In genomic region chr14:60741033-60741432, GRCm38 (mm10) we compare ENCODE assay signal across 12 mouse cellular contexts. TPM values are rescaled to one million over a fixed set of nuclear protein-coding genes. Genes with fewer than 3 reads are reported as not detected.
DNase-seq lines count a peak whose midpoint lies in the region; ATAC-seq and TF ChIP-seq lines count a peak whose summit lies in the region.
"Had no signal": no experiment of that assay in that cellular context is flagged by ENCODE, and none has a peak within 500 bp of the region (broad histone marks: within the 10 kb centered on the region; RNA-seq: fewer than 3 reads in every experiment).

No protein-coding gene starts in this region.

- ATAC-seq in heart, embryonic 11.5 days (replicated peaks; ENCODE audit: insufficient number of reproducible peaks, low FRiP score, low TSS enrichment), result no peak
- no peak for ATAC-seq in midbrain, embryonic 12.5 days (ENCODE audit: low FRiP score, low read depth)
- ATAC-seq in midbrain, embryonic 11.5 days (ENCODE audit: low FRiP score), result no peak
- ATAC-seq in heart, embryonic 14.5 days (ENCODE audit: insufficient number of reproducible peaks, insufficient read depth, low FRiP score, low read depth), result no peak
- ATAC-seq in liver, postnatal 0 days, result no peak

- no peak overlapping the region for H3K4me3 ChIP-seq in heart, embryonic 11.5 days (ENCODE audit: low read depth, low read length)
- no peak overlapping the region for H3K4me3 ChIP-seq in midbrain, embryonic 12.5 days
- H3K4me3 ChIP-seq in midbrain, embryonic 11.5 days (ENCODE audit: low read depth, low read length), result no peak overlapping the region
- H3K4me3 ChIP-seq in heart, embryonic 14.5 days (ENCODE audit: control insufficient read depth in 1 of 2, insufficient read depth in 1 of 2, low read depth in 1 of 2, low read length in 2 of 2), result no peak overlapping the region
- H3K4me3 ChIP-seq in liver, postnatal 0 days (ENCODE audit: low read depth, low read length), result no peak overlapping the region
- H3K4me3 ChIP-seq: liver, embryonic 15.5 days had no signal

- no peak overlapping the region for H3K9ac ChIP-seq in heart, embryonic 11.5 days (ENCODE audit: low read depth, low read length)
- H3K9ac ChIP-seq in midbrain, embryonic 12.5 days (replicated peaks), result no peak overlapping the region
- H3K9ac ChIP-seq in midbrain, embryonic 11.5 days (ENCODE audit: low read length), result no peak overlapping the region
- no peak overlapping the region; the same call in 1 of the 2 replicates for H3K9ac ChIP-seq in heart, embryonic 14.5 days (ENCODE audit: low read length)
- no peak overlapping the region for H3K9ac ChIP-seq in liver, postnatal 0 days (replicated peaks)
- H3K9ac ChIP-seq: liver, embryonic 15.5 days had no signal

- no peaks in the 10 kb centered on the region for H3K9me3 ChIP-seq in heart, embryonic 11.5 days (replicated peaks; ENCODE audit: control insufficient read depth, low read length)
- H3K9me3 ChIP-seq in midbrain, embryonic 12.5 days, result no peaks in the 10 kb centered on the region
- no peaks in the 10 kb centered on the region for H3K9me3 ChIP-seq in midbrain, embryonic 11.5 days (ENCODE audit: control insufficient read depth, low read length)
- no peaks in the 10 kb centered on the region for H3K9me3 ChIP-seq in heart, embryonic 14.5 days (ENCODE audit: control insufficient read depth, low read length)
- H3K9me3 ChIP-seq in liver, postnatal 0 days (ENCODE audit: low read length), result no peaks in the 10 kb centered on the region
- H3K9me3 ChIP-seq: G1E; liver, embryonic 15.5 days had no signal

- no peak for TF ChIP-seq CTCF in liver, postnatal 0 days (IDR thresholded peaks at IDR 0.05; ENCODE audit: low read depth)

- H3K27me3 ChIP-seq in heart, embryonic 11.5 days (ENCODE audit: control insufficient read depth, insufficient read depth, low read length), result no peaks in the 10 kb centered on the region
- no peaks in the 10 kb centered on the region for H3K27me3 ChIP-seq in midbrain, embryonic 12.5 days
- no peaks in the 10 kb centered on the region for H3K27me3 ChIP-seq in midbrain, embryonic 11.5 days (ENCODE audit: control insufficient read depth, insufficient read depth, low read length)
- no peaks in the 10 kb centered on the region for H3K27me3 ChIP-seq in heart, embryonic 14.5 days (ENCODE audit: control insufficient read depth, insufficient read depth, low read length)
- H3K27me3 ChIP-seq in liver, postnatal 0 days (ENCODE audit: insufficient read depth, low read length), result no peaks in the 10 kb centered on the region
- H3K27me3 ChIP-seq: liver, embryonic 15.5 days had no signal

- H3K36me3 ChIP-seq in heart, embryonic 11.5 days (ENCODE audit: control insufficient read depth, insufficient read depth, low read length), result no peaks in the 10 kb centered on the region; the same call in none of the 2 replicates
- H3K36me3 ChIP-seq in midbrain, embryonic 12.5 days, result peaks cover 19% of the 10 kb centered on the region
- peaks cover 5% of the 10 kb centered on the region for H3K36me3 ChIP-seq in midbrain, embryonic 11.5 days (ENCODE audit: control insufficient read depth, insufficient read depth, low read length)
- H3K36me3 ChIP-seq in heart, embryonic 14.5 days (ENCODE audit: control insufficient read depth, insufficient read depth, low read length), result peaks cover 10% of the 10 kb centered on the region
- H3K36me3 ChIP-seq in liver, postnatal 0 days (replicated peaks; ENCODE audit: insufficient read depth, low read length), result peaks cover 16% of the 10 kb centered on the region
- H3K36me3 ChIP-seq: G1E had no signal

- no peak for TF ChIP-seq EP300 in liver, postnatal 0 days (IDR thresholded peaks at IDR 0.05; ENCODE audit: low read depth)

- WGBS in heart, embryonic 11.5 days (ENCODE audit: insufficient replicate concordance), result 57% methylated on average over 8 of the region's 8 CpGs
- WGBS in midbrain, embryonic 12.5 days, result 84% methylated on average over 8 of the region's 8 CpGs
- WGBS in midbrain, embryonic 11.5 days, result 86% methylated on average over 8 of the region's 8 CpGs
- WGBS in heart, embryonic 14.5 days, result 41% methylated on average over 8 of the region's 8 CpGs
- WGBS in liver, postnatal 0 days (ENCODE audit: insufficient replicate concordance), result 62% methylated on average over 8 of the region's 8 CpGs

- H3K4me1 ChIP-seq in heart, embryonic 11.5 days (ENCODE audit: control insufficient read depth, insufficient read depth, low read length), result peaks cover 70% of the 10 kb centered on the region
- peaks cover 47% of the 10 kb centered on the region for H3K4me1 ChIP-seq in midbrain, embryonic 12.5 days
- peaks cover 17% of the 10 kb centered on the region for H3K4me1 ChIP-seq in midbrain, embryonic 11.5 days (ENCODE audit: control insufficient read depth, insufficient read depth, low read length)
- peaks cover 58 to 94% of the 10 kb centered on the region in 2 experiments for H3K4me1 ChIP-seq in heart, embryonic 14.5 days (ENCODE audit: control insufficient read depth in 2 of 2, insufficient read depth in 2 of 2, low read length in 2 of 2)
- peaks cover 52% of the 10 kb centered on the region for H3K4me1 ChIP-seq in liver, postnatal 0 days (ENCODE audit: insufficient read depth)

- H3K27ac ChIP-seq in heart, embryonic 11.5 days (ENCODE audit: low read depth, low read length), result peak overlapping the region; percentile 81
- H3K27ac ChIP-seq in midbrain, embryonic 12.5 days (replicated peaks), result peak overlapping the region; percentile 6; the same call in 1 of the 2 replicates
- no peak overlapping the region for H3K27ac ChIP-seq in midbrain, embryonic 11.5 days (ENCODE audit: low read depth, low read length)
- peak overlapping the region; percentile 86 to 94 for H3K27ac ChIP-seq in heart, embryonic 14.5 days (replicated peaks in 1 of 2; ENCODE audit: control insufficient read depth in 1 of 2, insufficient read depth in 1 of 2, low read depth in 2 of 2, low read length in 2 of 2)
- peak overlapping the region; percentile 79; the same call in 1 of the 2 replicates for H3K27ac ChIP-seq in liver, postnatal 0 days (ENCODE audit: low read depth)
- H3K27ac ChIP-seq: liver, embryonic 15.5 days had no signal

- no peak for DNase-seq in heart, adult 9 months (ENCODE audit: low spot score in 2 of 2)
- no peak for DNase-seq in midbrain, embryonic 11.5 days (ENCODE audit: low spot score, missing footprints)
- DNase-seq in liver, postnatal 0 days, result no peak
- no peak for DNase-seq in testis, postnatal 14 days (ENCODE audit: low spot score)
- no peak for DNase-seq in gastrocnemius, postnatal 4 days (ENCODE audit: low spot score in 2 of 2)
- DNase-seq: kidney, adult 11 months; thymus, adult 18-20 months had no signal

- no peak overlapping the region for H3K4me2 ChIP-seq in heart, embryonic 11.5 days
- no peak overlapping the region for H3K4me2 ChIP-seq in midbrain, embryonic 12.5 days (replicated peaks)
- no peak overlapping the region for H3K4me2 ChIP-seq in midbrain, embryonic 11.5 days
- peak overlapping the region; percentile 31 for H3K4me2 ChIP-seq in heart, embryonic 14.5 days (ENCODE audit: low read length)
- no peak overlapping the region for H3K4me2 ChIP-seq in liver, postnatal 0 days (ENCODE audit: low read depth, low read length)
- H3K4me2 ChIP-seq: liver, embryonic 15.5 days had no signal

RNA-seq across cellular contexts. Expression of gene C1qtnf9, which starts 26.9 kb away (rescaled TPM):
- not detected in 2 replicates for polyA plus RNA-seq in heart, embryonic 11.5 days (2014; fragmentation: Nextera tagmentation; extraction: Ambion mirVana)
- polyA plus RNA-seq in midbrain, embryonic 12.5 days (2016; fragmentation: Nextera tagmentation; extraction: Ambion mirVana), result 0.12 and 0.20 TPM in 2 replicates
- polyA plus RNA-seq in midbrain, embryonic 11.5 days (2014; fragmentation: Nextera tagmentation; extraction: Ambion mirVana), result not detected in 2 replicates
- 0.31 and 0.98 TPM in 2 replicates for polyA plus RNA-seq in heart, embryonic 14.5 days (2014; fragmentation: Nextera tagmentation; extraction: Ambion mirVana)
- 0.25 and 0.49 TPM in 2 replicates for polyA plus RNA-seq in liver, postnatal 0 days (2015; fragmentation: Nextera tagmentation; extraction: Ambion mirVana)
- total RNA-seq in gastrocnemius, postnatal 4 days (2021), result 10 to 100 TPM; 27.2 to 27.7 TPM
- polyA plus RNA-seq: G1E had no signal

RNA-seq across cellular contexts. Expression of gene Mipep, which starts 43.3 kb away (rescaled TPM):
- 26.0 and 29.9 TPM in 2 replicates for polyA plus RNA-seq in heart, embryonic 11.5 days (2014; fragmentation: Nextera tagmentation; extraction: Ambion mirVana)
- polyA plus RNA-seq in midbrain, embryonic 12.5 days (2016; fragmentation: Nextera tagmentation; extraction: Ambion mirVana), result 22.6 and 24.1 TPM in 2 replicates
- 26.6 and 26.7 TPM in 2 replicates for polyA plus RNA-seq in midbrain, embryonic 11.5 days (2014; fragmentation: Nextera tagmentation; extraction: Ambion mirVana)
- polyA plus RNA-seq in heart, embryonic 14.5 days (2014; fragmentation: Nextera tagmentation; extraction: Ambion mirVana), result 33.4 and 37.3 TPM in 2 replicates
- polyA plus RNA-seq in liver, postnatal 0 days (2015; fragmentation: Nextera tagmentation; extraction: Ambion mirVana), result 5.6 and 6.1 TPM in 2 replicates
- total RNA-seq in gastrocnemius, postnatal 4 days (2021), result 10 to 100 TPM; 22.2 to 22.7 TPM
